Mouse (Mus musculus): ENCODE results near the gene Dip2c. TPM values are rescaled to one million over a fixed set of nuclear protein-coding genes. Genes with fewer than 3 reads are reported as not detected.

Dip2c gene
- polyA plus RNA-seq, 1 experiment, result 4.0 TPM

GRCm38 (mm10) chr13:9635951-9636350 is 359.6 kb downstream of the Dip2c start:
- no peak overlapping the region for H3K4me3 ChIP-seq (ENCODE audit: control insufficient read depth, low read depth, low read length)
- no peak for TF ChIP-seq CTCF (IDR thresholded peaks at IDR 0.05; ENCODE audit: control insufficient read depth, insufficient read depth, insufficient replicate concordance, low read depth, low read length)
- H3K27me3 ChIP-seq (ENCODE audit: control insufficient read depth, insufficient read depth, low read length), result no peaks in the 10 kb centered on the region
- H3K36me3 ChIP-seq (ENCODE audit: control insufficient read depth, insufficient read depth, low read length), result no peaks in the 10 kb centered on the region
- no peaks in the 10 kb centered on the region for H3K4me1 ChIP-seq (ENCODE audit: control insufficient read depth, insufficient read depth, low read length)
- no peak overlapping the region for H3K27ac ChIP-seq (ENCODE audit: control insufficient read depth, insufficient read depth, low read depth, low read length)

- Histone ChIP-seq H3K36me3 (ENCODE audit: control insufficient read depth, insufficient read depth, low read length) (no peaks in the 10 kb centered on the region), H3K4me1 (ENCODE audit: control insufficient read depth, insufficient read depth, low read length) (no peaks in the 10 kb centered on the region), H3K27me3 (ENCODE audit: control insufficient read depth, insufficient read depth, low read length) (no peaks in the 10 kb centered on the region), H3K27ac (ENCODE audit: control insufficient read depth, insufficient read depth, low read depth, low read length) (no peak overlapping the region), H3K4me3 (ENCODE audit: control insufficient read depth, low read depth, low read length) (no peak overlapping the region)
- TF ChIP-seq POLR2A (IDR thresholded peaks at IDR 0.05; ENCODE audit: control insufficient read depth, low read depth, low read length) (no peak), CTCF (IDR thresholded peaks at IDR 0.05; ENCODE audit: control insufficient read depth, insufficient read depth, insufficient replicate concordance, low read depth, low read length) (no peak)
Measured at GRCm38 (mm10) chr13:9636505-9636904, 360.2 kb downstream of the Dip2c start.

- H3K27me3 ChIP-seq (ENCODE audit: control insufficient read depth, insufficient read depth, low read length), result no peaks in the 10 kb centered on the region
- H3K4me1 ChIP-seq (ENCODE audit: control insufficient read depth, insufficient read depth, low read length), result no peaks in the 10 kb centered on the region
- no peak overlapping the region for H3K27ac ChIP-seq (ENCODE audit: control insufficient read depth, insufficient read depth, low read depth, low read length)
- no peak overlapping the region for H3K4me3 ChIP-seq (ENCODE audit: control insufficient read depth, low read depth, low read length)
- H3K36me3 ChIP-seq (ENCODE audit: control insufficient read depth, insufficient read depth, low read length), result no peaks in the 10 kb centered on the region
- no peak for TF ChIP-seq POLR2A (IDR thresholded peaks at IDR 0.05; ENCODE audit: control insufficient read depth, low read depth, low read length)
Measured at GRCm38 (mm10) chr13:9637949-9638348, 361.6 kb downstream of the Dip2c start.

- no peaks in the 10 kb centered on the region for H3K4me1 ChIP-seq (ENCODE audit: control insufficient read depth, insufficient read depth, low read length)
- H3K36me3 ChIP-seq (ENCODE audit: control insufficient read depth, insufficient read depth, low read length), result no peaks in the 10 kb centered on the region
- H3K27me3 ChIP-seq (ENCODE audit: control insufficient read depth, insufficient read depth, low read length), result no peaks in the 10 kb centered on the region
- H3K4me3 ChIP-seq (ENCODE audit: control insufficient read depth, low read depth, low read length), result no peak overlapping the region
- H3K27ac ChIP-seq (ENCODE audit: control insufficient read depth, insufficient read depth, low read depth, low read length), result no peak overlapping the region
- TF ChIP-seq POLR2A (IDR thresholded peaks at IDR 0.05; ENCODE audit: control insufficient read depth, low read depth, low read length), result no peak
Measured at GRCm38 (mm10) chr13:9648716-9649115, 372.4 kb downstream of the Dip2c start.

GRCm38 (mm10) chr13:9649894-9650293 is 373.6 kb downstream of the Dip2c start:
- Histone ChIP-seq H3K27ac (ENCODE audit: control insufficient read depth, insufficient read depth, low read depth, low read length) (no peak overlapping the region), H3K4me1 (ENCODE audit: control insufficient read depth, insufficient read depth, low read length) (no peaks in the 10 kb centered on the region), H3K27me3 (ENCODE audit: control insufficient read depth, insufficient read depth, low read length) (no peaks in the 10 kb centered on the region), H3K36me3 (ENCODE audit: control insufficient read depth, insufficient read depth, low read length) (no peaks in the 10 kb centered on the region), H3K4me3 (ENCODE audit: control insufficient read depth, low read depth, low read length) (no peak overlapping the region)
- no peak for TF ChIP-seq CTCF (IDR thresholded peaks at IDR 0.05; ENCODE audit: control insufficient read depth, insufficient read depth, insufficient replicate concordance, low read depth, low read length)
- no peak for TF ChIP-seq POLR2A (IDR thresholded peaks at IDR 0.05; ENCODE audit: control insufficient read depth, low read depth, low read length)

GRCm38 (mm10) chr13:9650580-9650979 is 374.3 kb downstream of the Dip2c start:
- TF ChIP-seq CTCF (IDR thresholded peaks at IDR 0.05; ENCODE audit: control insufficient read depth, insufficient read depth, insufficient replicate concordance, low read depth, low read length), result no peak
- TF ChIP-seq POLR2A (IDR thresholded peaks at IDR 0.05; ENCODE audit: control insufficient read depth, low read depth, low read length), result no peak
- no peak overlapping the region for H3K27ac ChIP-seq (ENCODE audit: control insufficient read depth, insufficient read depth, low read depth, low read length)
- no peaks in the 10 kb centered on the region for H3K27me3 ChIP-seq (ENCODE audit: control insufficient read depth, insufficient read depth, low read length)
- no peak overlapping the region for H3K4me3 ChIP-seq (ENCODE audit: control insufficient read depth, low read depth, low read length)
- no peaks in the 10 kb centered on the region for H3K36me3 ChIP-seq (ENCODE audit: control insufficient read depth, insufficient read depth, low read length)
- no peaks in the 10 kb centered on the region for H3K4me1 ChIP-seq (ENCODE audit: control insufficient read depth, insufficient read depth, low read length)

- Histone ChIP-seq H3K27ac (ENCODE audit: control insufficient read depth, insufficient read depth, low read depth, low read length) (no peak overlapping the region), H3K36me3 (ENCODE audit: control insufficient read depth, insufficient read depth, low read length) (no peaks in the 10 kb centered on the region), H3K4me3 (ENCODE audit: control insufficient read depth, low read depth, low read length) (no peak overlapping the region), H3K27me3 (ENCODE audit: control insufficient read depth, insufficient read depth, low read length) (no peaks in the 10 kb centered on the region), H3K4me1 (ENCODE audit: control insufficient read depth, insufficient read depth, low read length) (no peaks in the 10 kb centered on the region)
- TF ChIP-seq POLR2A (IDR thresholded peaks at IDR 0.05; ENCODE audit: control insufficient read depth, low read depth, low read length) (no peak), CTCF (IDR thresholded peaks at IDR 0.05; ENCODE audit: control insufficient read depth, insufficient read depth, insufficient replicate concordance, low read depth, low read length) (no peak)
Measured at GRCm38 (mm10) chr13:9653018-9653417, 376.7 kb downstream of the Dip2c start.

- no peak overlapping the region for H3K27ac ChIP-seq (ENCODE audit: control insufficient read depth, insufficient read depth, low read depth, low read length)
- no peaks in the 10 kb centered on the region for H3K4me1 ChIP-seq (ENCODE audit: control insufficient read depth, insufficient read depth, low read length)
- TF ChIP-seq POLR2A (IDR thresholded peaks at IDR 0.05; ENCODE audit: control insufficient read depth, low read depth, low read length) (no peak), CTCF (IDR thresholded peaks at IDR 0.05; ENCODE audit: control insufficient read depth, insufficient read depth, insufficient replicate concordance, low read depth, low read length) (no peak)
- no peaks in the 10 kb centered on the region for H3K27me3 ChIP-seq (ENCODE audit: control insufficient read depth, insufficient read depth, low read length)
- H3K4me3 ChIP-seq (ENCODE audit: control insufficient read depth, low read depth, low read length), result no peak overlapping the region
- no peaks in the 10 kb centered on the region for H3K36me3 ChIP-seq (ENCODE audit: control insufficient read depth, insufficient read depth, low read length)
Measured at GRCm38 (mm10) chr13:9656613-9657012, 380.3 kb downstream of the Dip2c start.
